In the genomic region with DNA sequence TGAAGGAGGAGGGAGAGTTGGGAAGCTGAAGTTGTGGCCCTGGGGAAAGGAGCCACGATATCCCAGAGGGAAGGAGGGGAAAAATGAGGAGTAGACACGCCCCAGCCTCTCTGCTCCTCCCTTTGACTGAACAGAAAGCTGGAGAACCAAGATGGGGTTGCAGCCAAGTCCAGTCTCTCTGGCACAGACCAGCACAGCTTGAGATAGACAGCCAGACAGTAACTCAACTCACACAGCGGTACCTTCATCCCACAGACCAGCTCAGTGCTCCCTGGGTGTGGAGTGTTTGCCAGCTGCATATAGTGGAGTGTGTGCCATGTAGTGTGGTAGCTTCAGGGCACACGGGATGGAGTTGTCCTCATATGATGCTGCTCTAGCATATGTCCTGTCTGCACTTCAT, we compare ENCODE assay signal across 32 mouse cellular contexts. TPM values are rescaled to one million over a fixed set of nuclear protein-coding genes. Genes with fewer than 3 reads are reported as not detected.
DNase-seq lines count a peak whose midpoint lies in the region; ATAC-seq and TF ChIP-seq lines count a peak whose summit lies in the region.
"Had no signal": no experiment of that assay in that cellular context is flagged by ENCODE, and none has a peak within 500 bp of the region (broad histone marks: within the 10 kb centered on the region; RNA-seq: fewer than 3 reads in every experiment).

No protein-coding gene starts in this region.

- no peak for DNase-seq in heart, postnatal 14 days
- DNase-seq in left cerebral cortex, postnatal 4 days = peak; percentile 65
- no peak for DNase-seq in left cerebral cortex, adult 9 months (ENCODE audit: low spot score in 2 of 2)
- peak; percentile 69 for DNase-seq in brain, adult 2 months (ENCODE audit: low read depth, low spot score)
- no peak for DNase-seq in urinary bladder, postnatal 4 days (ENCODE audit: low spot score in 2 of 2)
- no peak for DNase-seq in lung, postnatal 0 days (ENCODE audit: low spot score)
- DNase-seq: adrenal gland, postnatal 14 days; B cell, adult 2 months; forebrain, postnatal 0 days; gastrocnemius, postnatal 25 days; heart, postnatal 10 days; kidney, adult 9 months; kidney, postnatal 14 days; layer of hippocampus, adult 9-11 months; lung, postnatal 36 days; thymus, adult 2 months; thymus, postnatal 36 days had no signal

- intact Hi-C loops in heart, postnatal 14 days (cut with DNase I) = no loop called here
- intact Hi-C loops in left cerebral cortex, postnatal 4 days (cut with DNase I) = no loop called here

- no peak overlapping the region for H3K4me3 ChIP-seq in heart, embryonic 13.5 days
- no peak overlapping the region for H3K4me3 ChIP-seq in lung, postnatal 0 days (ENCODE audit: low read depth, low read length)
- H3K4me3 ChIP-seq: embryonic facial prominence, embryonic 15.5 days; forebrain, embryonic 12.5 days; heart, adult 2 months; heart, embryonic 12.5 days; hindbrain, embryonic 15.5 days; intestine, embryonic 15.5 days; limb, embryonic 13.5 days; lung, embryonic 15.5 days; midbrain, embryonic 12.5 days; neural tube, embryonic 13.5 days had no signal

- H3K9ac ChIP-seq in heart, embryonic 13.5 days = no peak overlapping the region
- no peak overlapping the region for H3K9ac ChIP-seq in lung, postnatal 0 days (replicated peaks; ENCODE audit: low read depth)
- H3K9ac ChIP-seq: embryonic facial prominence, embryonic 15.5 days; forebrain, embryonic 12.5 days; forebrain, postnatal 0 days; heart, embryonic 12.5 days; hindbrain, embryonic 15.5 days; intestine, embryonic 15.5 days; limb, embryonic 13.5 days; lung, embryonic 15.5 days; midbrain, embryonic 12.5 days; neural tube, embryonic 13.5 days had no signal

- no peak for TF ChIP-seq EP300 in lung, postnatal 0 days (IDR thresholded peaks at IDR 0.05)

- WGBS in heart, embryonic 13.5 days = 48% methylated on average over 4 of the region's 4 CpGs
- 62% methylated on average over 4 of the region's 4 CpGs for WGBS in lung, postnatal 0 days

- TF ChIP-seq CTCF in lung, postnatal 0 days (IDR thresholded peaks at IDR 0.05) = no peak

- H3K36me3 ChIP-seq in heart, embryonic 13.5 days = peaks cover 21% of the 10 kb centered on the region
- H3K36me3 ChIP-seq in lung, postnatal 0 days (ENCODE audit: insufficient read depth, low read length) = no peaks in the 10 kb centered on the region
- H3K36me3 ChIP-seq: forebrain, embryonic 12.5 days; hindbrain, embryonic 15.5 days; intestine, embryonic 15.5 days; lung, embryonic 15.5 days; midbrain, embryonic 12.5 days; neural tube, embryonic 13.5 days had no signal

- H3K27me3 ChIP-seq in heart, embryonic 13.5 days (replicated peaks) = peaks cover 81% of the 10 kb centered on the region
- H3K27me3 ChIP-seq in lung, postnatal 0 days (replicated peaks; ENCODE audit: insufficient read depth, low read length) = no peaks in the 10 kb centered on the region
- H3K27me3 ChIP-seq: embryonic facial prominence, embryonic 15.5 days; forebrain, embryonic 12.5 days; hindbrain, embryonic 15.5 days; intestine, embryonic 15.5 days; limb, embryonic 13.5 days; lung, embryonic 15.5 days; midbrain, embryonic 12.5 days; neural tube, embryonic 13.5 days had no signal

- 0 out of 2 replicates have a peak, but pooled peaks have one; percentile 14 for ATAC-seq in heart, embryonic 13.5 days (ENCODE audit: extremely low read depth, insufficient number of reproducible peaks, low FRiP score, low TSS enrichment)
- no peak for ATAC-seq in lung, postnatal 0 days
- ATAC-seq: activated CD4-positive, CD25-positive, alpha-beta regulatory T cell, adult 4 months; forebrain, postnatal 0 days; intestine, embryonic 15.5 days had no signal

- H3K4me1 ChIP-seq in heart, embryonic 13.5 days = peaks cover 42% of the 10 kb centered on the region
- H3K4me1 ChIP-seq in lung, postnatal 0 days (ENCODE audit: insufficient read depth, low read depth, low read length) = no peaks in the 10 kb centered on the region
- H3K4me1 ChIP-seq: forebrain, embryonic 12.5 days; intestine, embryonic 15.5 days; lung, embryonic 15.5 days had no signal

- no peak overlapping the region for H3K4me2 ChIP-seq in heart, embryonic 13.5 days
- H3K4me2 ChIP-seq in lung, postnatal 0 days (replicated peaks; ENCODE audit: low read depth, low read length) = no peak overlapping the region
- H3K4me2 ChIP-seq: embryonic facial prominence, embryonic 15.5 days; forebrain, embryonic 12.5 days; heart, embryonic 12.5 days; hindbrain, embryonic 15.5 days; intestine, embryonic 15.5 days; limb, embryonic 13.5 days; liver, embryonic 11.5 days; lung, embryonic 15.5 days; midbrain, embryonic 12.5 days; neural tube, embryonic 13.5 days had no signal

- 0 out of 2 replicates have a peak overlapping the region, but pooled peaks have one; percentile 28 for H3K27ac ChIP-seq in heart, embryonic 13.5 days (replicated peaks)
- no peak overlapping the region for H3K27ac ChIP-seq in lung, postnatal 0 days (ENCODE audit: low read length)
- H3K27ac ChIP-seq: embryonic facial prominence, embryonic 15.5 days; forebrain, embryonic 12.5 days; heart, adult 2 months; hindbrain, embryonic 15.5 days; intestine, embryonic 15.5 days; limb, embryonic 13.5 days; lung, embryonic 15.5 days; midbrain, embryonic 12.5 days; neural tube, embryonic 13.5 days had no signal

- H3K9me3 ChIP-seq in heart, embryonic 13.5 days = no peaks in the 10 kb centered on the region
- H3K9me3 ChIP-seq in lung, postnatal 0 days (ENCODE audit: low read length) = no peaks in the 10 kb centered on the region
- H3K9me3 ChIP-seq: embryonic facial prominence, embryonic 15.5 days; forebrain, embryonic 12.5 days; heart, embryonic 12.5 days; hindbrain, embryonic 15.5 days; intestine, embryonic 15.5 days; limb, embryonic 13.5 days; lung, embryonic 15.5 days; midbrain, embryonic 12.5 days; neural tube, embryonic 13.5 days had no signal

RNA-seq across cellular contexts. Expression of gene Fbln2, which starts 16.7 kb away (rescaled TPM):
- polyA plus RNA-seq in heart, embryonic 13.5 days (2015; fragmentation: Nextera tagmentation; extraction: Ambion mirVana) = 173 and 181 TPM in 2 replicates
- 100 to 1,000 TPM; 112 to 127 TPM for total RNA-seq in heart, postnatal 14 days (2021)
- 10 to 100 TPM; 15.3 to 17.5 TPM for total RNA-seq in left cerebral cortex, postnatal 4 days (2021)
- polyA plus RNA-seq in lung, postnatal 0 days (2015; fragmentation: Nextera tagmentation; extraction: Ambion mirVana) = 63.0 and 63.8 TPM in 2 replicates
- total RNA-seq: common myeloid progenitor, adult 5-6 weeks; megakaryocyte, adult 5-6 weeks had no signal

Comparison
In these comparisons a context has a peak if more than half of its experiments do, and no peak if none do; other contexts are left out.
1. DNase-seq: peak in left cerebral cortex, postnatal 4 days (single experiment) and brain, adult 2 months (single experiment); none in heart, postnatal 14 days (0 of 2), left cerebral cortex, adult 9 months (0 of 2), urinary bladder, postnatal 4 days (0 of 2) and lung, postnatal 0 days (single experiment).
2. RNA of gene Fbln2, which starts 16.7 kb away (total RNA-seq): 112 to 127 TPM in heart, postnatal 14 days; 15.3 to 17.5 TPM in left cerebral cortex, postnatal 4 days; every median in the first group is over 4 times any median in the second.